Mouse (Mus musculus) ES-E14 (cell line): ENCODE results near the gene Hydin. TPM values are rescaled to one million over a fixed set of nuclear protein-coding genes. Genes with fewer than 3 reads are reported as not detected.
A peak's percentile ranks its signal among the peaks of the same experiment; 100 is the strongest.
"Not testable (repeated sequence)": the region's sequence is repeated elsewhere in the genome, so short reads cannot be mapped to it uniquely, and the experiment has no call there.

Experiments
- DNase-seq: peaks from one replicate; pipeline ENCODE4 v3.0.0-alpha.2; 2013; ENCODE audit warnings: low read depth, low spot score
- H3K27ac ChIP-seq: 2 replicates; pipeline ENCODE4 v1.5.1; 2012; ENCODE audit warnings: low read depth, mild to moderate bottlenecking, low read length, moderate library complexity, mixed read lengths; ENCODE audit not compliant: poor library complexity, insufficient read depth, severe bottlenecking
- H3K36me3 ChIP-seq: 2 replicates; pipeline ENCODE4 v1.6.1; 2012; ENCODE audit warnings: mild to moderate bottlenecking, low read length, moderate library complexity, mixed read lengths; ENCODE audit not compliant: control insufficient read depth, poor library complexity, insufficient read depth, severe bottlenecking
- H3K4me1 ChIP-seq, 2 experiments: fragments of 150-350 bp in 1 of 2; sonication (generic) in 1 of 2; 2 replicates each; pipeline ENCODE4 v1.6.1; 2012; ENCODE audit warnings: low read length in 2 of 2, mild to moderate bottlenecking in 1 of 2, mixed read lengths in 1 of 2; ENCODE audit not compliant: control insufficient read depth in 2 of 2, insufficient read depth in 2 of 2, poor library complexity in 1 of 2
- H3K4me3 ChIP-seq, 2 experiments: fragments of 150-350 bp in 1 of 2; sonication (generic) in 1 of 2; 2 replicates each; pipeline ENCODE4 v1.5.1; 2012; ENCODE audit warnings: low read length in 2 of 2, low read depth in 1 of 2, mild to moderate bottlenecking in 1 of 2, mixed read lengths in 1 of 2; ENCODE audit not compliant: insufficient read depth in 1 of 2, poor library complexity in 1 of 2, severe bottlenecking in 1 of 2
- H3K9ac ChIP-seq: 2 replicates; pipeline ENCODE4 v1.6.1; 2012; ENCODE audit warnings: low read depth, mild to moderate bottlenecking, low read length, mixed read lengths; ENCODE audit not compliant: poor library complexity, insufficient read depth, severe bottlenecking
- H3K9me3 ChIP-seq: fragments of 150-350 bp; sonication (generic); 2 replicates; pipeline ENCODE4 v1.6.1; 2012; ENCODE audit warnings: low read depth, mild to moderate bottlenecking, low read length; ENCODE audit not compliant: control insufficient read depth, insufficient read depth
- CHD2 ChIP-seq: IDR thresholded peaks from 2 replicates; pipeline ENCODE4 v1.6.1; 2014; ENCODE audit warnings: mild to moderate bottlenecking, low read depth, low read length, inconsistent platforms
- HCFC1 ChIP-seq: IDR thresholded peaks from 2 replicates; pipeline ENCODE4 v1.6.1; 2012; ENCODE audit warnings: low read length, inconsistent platforms, borderline replicate concordance; ENCODE audit not compliant: insufficient read depth
- MAFK ChIP-seq: IDR thresholded peaks from 2 replicates; pipeline ENCODE4 v1.6.1; 2014; ENCODE audit warnings: mild to moderate bottlenecking, low read depth, low read length, inconsistent platforms; ENCODE audit not compliant: insufficient read depth
- ZC3H11A ChIP-seq: IDR thresholded peaks from 2 replicates; pipeline ENCODE4 v1.6.1; 2012; ENCODE audit warnings: low read depth, mild to moderate bottlenecking, inconsistent platforms, low read length, borderline replicate concordance
- ZNF384 ChIP-seq: IDR thresholded peaks from 2 replicates; pipeline ENCODE4 v1.6.1; 2012; ENCODE audit warnings: low read depth, low read length, inconsistent platforms
- in situ Hi-C, 2 experiments: fragments of 600-800 bp; cut with MboI; formaldehyde crosslinking; loops; one replicate each; pipeline ENCODE4 v1.15.1; 2025; ENCODE audit warnings: low sequenced_read_pairs in 2 of 2, inconsistent platforms in 1 of 2; ENCODE audit not compliant: unreplicated experiment in 2 of 2
- total RNA-seq: library from RNA; depleted of rRNA; stranded (reverse); fragments of 300-350 nt; gene quantifications from 2 replicates; pipeline ENCODE4 v1.2.3, GENCODE M21; 2012

The Hydin gene
- total RNA-seq, 1 experiment: 1.0 TPM

- Histone ChIP-seq H3K4me3 (peak overlapping the region in 1 of 2 experiments; percentile 24; a peak in 1 of 4 replicates), H3K36me3 (no peaks in the 10 kb centered on the region), H3K9me3 (no peaks in the 10 kb centered on the region), H3K9ac (no peak overlapping the region), H3K27ac (no peak overlapping the region), H3K4me1 (peaks cover 5 to 15% of the 10 kb centered on the region in 2 experiments; a peak in 3 of 4 replicates)
- in situ Hi-C loops: no loop called here
- TF ChIP-seq HCFC1 (no peak), MAFK (no peak), CHD2 (no peak), ZNF384 (no peak), ZC3H11A (no peak)
- DNase-seq: no peak
Measured at GRCm38 (mm10) chr8:110502880-110503279, 236.1 kb downstream of the Hydin start.

DNA sequence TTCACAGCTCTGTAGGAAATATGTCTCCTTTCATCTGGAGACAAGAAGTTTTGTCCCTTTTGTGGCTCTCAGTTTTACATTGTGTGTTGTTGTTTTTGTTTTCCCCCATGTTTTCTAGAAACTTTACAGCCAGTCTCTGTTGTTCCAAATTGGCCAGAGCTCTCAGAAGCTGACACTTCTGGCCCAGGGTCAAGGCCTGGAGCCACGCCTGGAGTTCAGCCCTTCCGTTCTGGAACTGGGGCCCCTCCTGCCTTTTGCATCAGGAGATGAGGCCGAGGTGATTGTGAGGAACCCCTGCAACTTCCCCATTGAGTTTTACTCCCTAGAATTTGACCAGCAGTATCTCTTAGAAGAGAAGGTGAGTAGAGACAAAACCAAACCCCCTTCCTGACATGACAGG, 242.0 kb downstream of the Hydin start:
- Histone ChIP-seq H3K4me3 (no peak overlapping the region), H3K9ac (no peak overlapping the region), H3K27ac (no peak overlapping the region), H3K4me1 (0 out of 4 replicates have a peak, but pooled peaks cover 0 to 2% of the 10 kb centered on the region in 2 experiments), H3K9me3 (no peaks in the 10 kb centered on the region), H3K36me3 (no peaks in the 10 kb centered on the region)
- no peak for DNase-seq
- in situ Hi-C loops: no loop called here
- no peak for TF ChIP-seq ZNF384
- TF ChIP-seq MAFK: no peak
- TF ChIP-seq ZC3H11A: no peak
- TF ChIP-seq CHD2: no peak
- no peak for TF ChIP-seq HCFC1

DNA sequence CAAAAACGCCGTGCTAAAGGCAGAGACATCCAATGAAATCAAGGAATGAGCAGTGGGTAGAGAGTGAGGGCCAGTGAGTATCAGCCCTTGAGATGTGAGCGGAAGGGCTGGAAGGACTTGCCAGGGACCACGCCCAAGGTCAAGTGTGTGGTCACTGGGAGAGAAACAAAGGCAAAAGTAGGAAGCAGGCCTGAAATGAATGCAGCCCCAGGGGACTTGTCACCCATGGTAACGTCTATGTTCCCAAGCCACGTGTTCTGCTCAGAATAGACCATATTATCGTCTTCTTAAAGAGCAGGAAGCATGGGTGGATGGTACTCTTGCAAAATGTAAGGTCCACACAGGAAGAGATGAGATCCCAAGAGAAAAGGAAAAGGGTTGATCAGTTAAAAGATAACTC, 253.0 kb downstream of the Hydin start:
- no peaks in the 10 kb centered on the region for H3K36me3 ChIP-seq
- H3K9ac ChIP-seq: no peak overlapping the region
- H3K9me3 ChIP-seq: no peaks in the 10 kb centered on the region
- DNase-seq: peak; percentile 47
- H3K4me1 ChIP-seq: peaks cover 10 to 12% of the 10 kb centered on the region in 2 experiments
- no peak overlapping the region; a peak in 1 of 4 replicates for H3K4me3 ChIP-seq
- TF ChIP-seq MAFK (no peak), ZNF384 (no peak), ZC3H11A (no peak), CHD2 (no peak), HCFC1 (no peak)
- peak overlapping the region; percentile 50; the same call in 1 of the 2 replicates for H3K27ac ChIP-seq
- in situ Hi-C loops: no loop called here

DNA sequence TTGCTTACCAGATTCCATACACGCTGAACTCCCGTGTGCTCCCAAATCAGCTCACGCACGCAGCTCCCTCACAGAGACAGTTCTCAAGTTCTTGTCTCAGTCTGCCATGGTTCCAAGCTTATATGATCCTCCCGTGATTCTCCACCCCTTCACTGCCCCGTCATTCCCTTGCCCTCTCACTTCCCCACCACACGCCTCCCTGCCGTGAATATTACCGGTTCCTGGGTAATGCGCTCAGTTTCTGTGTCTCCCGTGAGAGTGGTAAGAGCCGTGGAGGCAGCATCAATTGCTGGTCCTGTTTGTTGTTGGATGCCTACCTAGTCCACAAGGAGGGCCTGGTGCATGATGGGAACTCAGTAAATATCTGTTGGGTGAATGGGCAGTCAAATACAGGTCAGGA, 255.1 kb downstream of the Hydin start:
- peaks cover 12 to 13% of the 10 kb centered on the region in 2 experiments for H3K4me1 ChIP-seq
- in situ Hi-C loops: no loop called here
- H3K27ac ChIP-seq: peak overlapping the region; percentile 26
- H3K9me3 ChIP-seq: no peaks in the 10 kb centered on the region
- H3K4me3 ChIP-seq: peak overlapping the region; percentile 28 to 29; a peak in 2 of 4 replicates
- peak overlapping the region; percentile 64; the same call in 1 of the 2 replicates for H3K9ac ChIP-seq
- no peak for TF ChIP-seq CHD2
- no peak for TF ChIP-seq ZC3H11A
- no peak for TF ChIP-seq MAFK
- TF ChIP-seq ZNF384: no peak
- TF ChIP-seq HCFC1: no peak
- DNase-seq: no peak
- no peaks in the 10 kb centered on the region for H3K36me3 ChIP-seq

- Histone ChIP-seq H3K4me1 (peaks cover 12 to 13% of the 10 kb centered on the region in 2 experiments), H3K27ac (peak overlapping the region; percentile 33; the same call in 1 of the 2 replicates)
- DNase-seq, in situ Hi-C loops, H3K36me3 ChIP-seq, H3K9ac ChIP-seq, H3K4me3 ChIP-seq, H3K9me3 ChIP-seq: not testable (repeated sequence)
Measured at GRCm38 (mm10) chr8:110522495-110522894, 255.7 kb downstream of the Hydin start.
